Mouse (Mus musculus) stomach, postnatal 0 days (tissue): ENCODE measurements around the gene Mrpl43. TPM values are rescaled to one million over a fixed set of nuclear protein-coding genes. Genes with fewer than 3 reads are reported as not detected.

Experiments used
- ATAC-seq: fragments of 200-750 bp; cut with Nextera tagmentation; 2 replicates; pipeline ENCODE4 v1.8.0; 2017; ENCODE audit not compliant: low FRiP score, low TSS enrichment
- DNase-seq: peaks from one replicate; pipeline ENCODE4 v3.0.0-alpha.2; 2016; ENCODE audit warnings: low spot score
- H3K27ac ChIP-seq: fragments of 300-500 bp; sonication (generic); replicated peaks from 2 replicates; pipeline ENCODE4 v1.5.1; 2014; ENCODE audit warnings: mild to moderate bottlenecking, control low read depth
- H3K27me3 ChIP-seq: fragments of 300-500 bp; sonication (generic); 2 replicates; pipeline ENCODE4 v1.6.1; 2014; ENCODE audit warnings: low read length; ENCODE audit not compliant: control insufficient read depth, insufficient read depth
- H3K36me3 ChIP-seq: fragments of 300-500 bp; sonication (generic); 2 replicates; pipeline ENCODE4 v1.6.1; 2014; ENCODE audit warnings: low read length, mixed read lengths; ENCODE audit not compliant: control insufficient read depth, insufficient read depth
- H3K4me1 ChIP-seq: fragments of 300-500 bp; sonication (generic); replicated peaks from 2 replicates; pipeline ENCODE4 v1.6.1; 2014; ENCODE audit warnings: antibody characterized with exemption; ENCODE audit not compliant: control insufficient read depth, insufficient read depth
- H3K4me2 ChIP-seq: fragments of 300-500 bp; sonication (generic); replicated peaks from 2 replicates; pipeline ENCODE4 v1.6.1; 2014; ENCODE audit warnings: low read depth, mild to moderate bottlenecking, control low read depth, moderate library complexity
- H3K4me3 ChIP-seq: fragments of 300-500 bp; sonication (generic); 2 replicates; pipeline ENCODE4 v1.5.1; 2014; ENCODE audit warnings: low read depth, low read length, control low read depth
- H3K9ac ChIP-seq: fragments of 300-500 bp; sonication (generic); 2 replicates; pipeline ENCODE4 v1.6.1; 2014; ENCODE audit warnings: mild to moderate bottlenecking, low read length, control low read depth, mixed read lengths
- H3K9me3 ChIP-seq: fragments of 300-500 bp; sonication (generic); 2 replicates; pipeline ENCODE4 v1.6.1; 2016; ENCODE audit warnings: low read length; ENCODE audit not compliant: control insufficient read depth
- CTCF ChIP-seq: IDR thresholded peaks from 2 replicates; pipeline ENCODE4 v1.5.1; 2016; ENCODE audit warnings: antibody characterized with exemption, low read depth, mild to moderate bottlenecking, moderate library complexity
- EP300 ChIP-seq: optimal IDR thresholded peaks from 2 replicates; pipeline ENCODE3; 2016; ENCODE audit warnings: antibody characterized with exemption
- WGBS: fragments of 180-500 bp; shearing (Covaris S2); extraction: QIAGEN DNeasy Blood & Tissue Kit; methylation state at CpG from one replicate; pipeline ENCODE4 v1.1.7; 2014; 5-methylcytosine and 5-hydroxymethylcytosine counted together
- polyA plus RNA-seq: library from polyadenylated mRNA; unstranded; fragments of >200 nt; fragmentation: Nextera tagmentation; extraction: Ambion mirVana; gene quantifications from 2 replicates; pipeline ENCODE4 v1.2.1, GENCODE M21; 2015

Gene Mrpl43
- polyA plus RNA-seq, 1 experiment from 2014 or later: 67.2 TPM

- Histone ChIP-seq H3K27me3 (no peaks in the 10 kb centered on the region), H3K4me2 (no peak overlapping the region), H3K4me3 (no peak overlapping the region), H3K27ac (no peak overlapping the region), H3K36me3 (peaks cover 2% of the 10 kb centered on the region; the same call in 1 of the 2 replicates), H3K9ac (no peak overlapping the region), H3K9me3 (no peaks in the 10 kb centered on the region), H3K4me1 (no peaks in the 10 kb centered on the region)
- DNase-seq (no peak), ATAC-seq (no peak)
- TF ChIP-seq EP300 (no peak), CTCF (peak; percentile 52)
- 57% methylated on average over 3 of the region's 3 CpGs for WGBS
Observed at GRCm38 (mm10) chr19:45002301-45002700, 3.9 kb downstream of the Mrpl43 start.

- no peak overlapping the region for H3K4me3 ChIP-seq
- H3K27ac ChIP-seq: no peak overlapping the region
- TF ChIP-seq CTCF (no peak), EP300 (no peak)
- DNase-seq (no peak), ATAC-seq (no peak)
- H3K27me3 ChIP-seq: no peaks in the 10 kb centered on the region
- peaks cover 2% of the 10 kb centered on the region; the same call in 1 of the 2 replicates for H3K36me3 ChIP-seq
- no peak overlapping the region for H3K4me2 ChIP-seq
- no peaks in the 10 kb centered on the region for H3K4me1 ChIP-seq
- 87% methylated on average over 8 of the region's 8 CpGs for WGBS
- no peak overlapping the region for H3K9ac ChIP-seq
- no peaks in the 10 kb centered on the region for H3K9me3 ChIP-seq
Observed at GRCm38 (mm10) chr19:44999647-45000046, 6.6 kb downstream of the Mrpl43 start.

GRCm38 (mm10) chr19:44997786-44998185, 8.5 kb downstream of the Mrpl43 start:
- Histone ChIP-seq H3K4me2 (no peak overlapping the region), H3K9ac (no peak overlapping the region), H3K4me1 (no peaks in the 10 kb centered on the region), H3K36me3 (peaks cover 2% of the 10 kb centered on the region; the same call in 1 of the 2 replicates), H3K27ac (no peak overlapping the region), H3K9me3 (no peaks in the 10 kb centered on the region), H3K27me3 (no peaks in the 10 kb centered on the region), H3K4me3 (no peak overlapping the region)
- DNase-seq (no peak), ATAC-seq (no peak)
- 84% methylated on average over 11 of the region's 11 CpGs for WGBS
- TF ChIP-seq EP300 (no peak), CTCF (no peak)

- H3K4me1 ChIP-seq: no peaks in the 10 kb centered on the region; the same call in 1 of the 2 replicates
- no peak for ATAC-seq
- H3K9ac ChIP-seq: no peak overlapping the region
- DNase-seq: no peak
- no peak overlapping the region for H3K4me2 ChIP-seq
- WGBS: 73% methylated on average over 7 of the region's 7 CpGs
- H3K27me3 ChIP-seq: no peaks in the 10 kb centered on the region
- no peak overlapping the region for H3K27ac ChIP-seq
- H3K36me3 ChIP-seq: no peaks in the 10 kb centered on the region
- no peak for TF ChIP-seq EP300
- no peak for TF ChIP-seq CTCF
- H3K4me3 ChIP-seq: no peak overlapping the region
- H3K9me3 ChIP-seq: no peaks in the 10 kb centered on the region
Observed at GRCm38 (mm10) chr19:44992712-44993111, 13.5 kb downstream of the Mrpl43 start.

- Histone ChIP-seq H3K9me3 (no peaks in the 10 kb centered on the region), H3K4me3 (no peak overlapping the region), H3K27me3 (no peaks in the 10 kb centered on the region), H3K4me1 (no peaks in the 10 kb centered on the region; the same call in 1 of the 2 replicates), H3K36me3 (no peaks in the 10 kb centered on the region), H3K27ac (no peak overlapping the region), H3K4me2 (no peak overlapping the region), H3K9ac (no peak overlapping the region)
- ATAC-seq: no peak
- WGBS: 52% methylated on average over 7 of the region's 7 CpGs
- TF ChIP-seq CTCF: no peak
- no peak for TF ChIP-seq EP300
- no peak for DNase-seq
Observed at GRCm38 (mm10) chr19:44992246-44992645, 14.0 kb downstream of the Mrpl43 start.

GRCm38 (mm10) chr19:44991031-44991430, 15.2 kb downstream of the Mrpl43 start:
- Histone ChIP-seq H3K27ac (no peak overlapping the region), H3K9ac (no peak overlapping the region), H3K4me3 (no peak overlapping the region), H3K4me1 (no peaks in the 10 kb centered on the region; the same call in 1 of the 2 replicates), H3K36me3 (no peaks in the 10 kb centered on the region), H3K9me3 (no peaks in the 10 kb centered on the region), H3K27me3 (no peaks in the 10 kb centered on the region), H3K4me2 (no peak overlapping the region)
- ATAC-seq: peak; percentile 24; the same call in 1 of the 2 replicates
- no peak for DNase-seq
- no peak for TF ChIP-seq EP300
- no peak for TF ChIP-seq CTCF
- 62% methylated on average over 8 of the region's 8 CpGs for WGBS
